Mouse (Mus musculus): ENCODE measurements at regions not wholly inside any gene's neighbourhood (a gene's known extent, or its start where the extent isn't known, plus 50 kb on each side); places are given as distances from the start of the nearest gene placed in this dataset.

GRCm38 (mm10) chr2:124718985-124719384, 348.9 kb upstream of the Slc24a5 start:
- H3K27ac ChIP-seq (replicated peaks): no peak overlapping the region
- no peak overlapping the region for H3K9ac ChIP-seq (replicated peaks)
- H3K4me2 ChIP-seq (replicated peaks): no peak overlapping the region
- no peaks in the 10 kb centered on the region for H3K27me3 ChIP-seq
- H3K4me3 ChIP-seq: no peak overlapping the region
- no peak for ATAC-seq (replicated peaks)
- no peaks in the 10 kb centered on the region for H3K36me3 ChIP-seq
- H3K9me3 ChIP-seq: no peaks in the 10 kb centered on the region
- WGBS: 87% methylated on average over 9 of the region's 9 CpGs
- peaks cover 15% of the 10 kb centered on the region for H3K4me1 ChIP-seq

- WGBS: 87% methylated on average over 14 of the region's 14 CpGs
- Histone ChIP-seq H3K36me3 (no peaks in the 10 kb centered on the region), H3K4me3 (no peak overlapping the region), H3K9me3 (no peaks in the 10 kb centered on the region), H3K4me2 (replicated peaks) (no peak overlapping the region), H3K9ac (replicated peaks) (no peak overlapping the region), H3K4me1 (peaks cover 17% of the 10 kb centered on the region), H3K27me3 (no peaks in the 10 kb centered on the region), H3K27ac (replicated peaks) (no peak overlapping the region)
- 0 out of 2 replicates have a peak, but pooled peaks have one; percentile 7 for ATAC-seq (replicated peaks)
Observed at GRCm38 (mm10) chr2:124719820-124720478, 348.0 kb upstream of the Slc24a5 start.

- no peak overlapping the region for H3K4me2 ChIP-seq (replicated peaks)
- 0 out of 2 replicates have a peak, but pooled peaks have one; percentile 32 for ATAC-seq (replicated peaks)
- no peak overlapping the region for H3K9ac ChIP-seq (replicated peaks)
- H3K4me1 ChIP-seq: peaks cover 20% of the 10 kb centered on the region
- WGBS: 30% methylated on average over 14 of the region's 14 CpGs
- H3K4me3 ChIP-seq: no peak overlapping the region
- H3K36me3 ChIP-seq: no peaks in the 10 kb centered on the region
- no peaks in the 10 kb centered on the region for H3K9me3 ChIP-seq
- H3K27me3 ChIP-seq: no peaks in the 10 kb centered on the region
- peak overlapping the region; percentile 20; the same call in 1 of the 2 replicates for H3K27ac ChIP-seq (replicated peaks)
Observed at GRCm38 (mm10) chr2:124720593-124721445, 347.1 kb upstream of the Slc24a5 start.

GRCm38 (mm10) chr2:124724171-124724570, 343.8 kb upstream of the Slc24a5 start:
- H3K9ac ChIP-seq (replicated peaks): no peak overlapping the region
- 61% methylated on average over 4 of the region's 4 CpGs for WGBS
- peaks cover 20% of the 10 kb centered on the region for H3K4me1 ChIP-seq
- H3K4me2 ChIP-seq (replicated peaks): no peak overlapping the region
- no peaks in the 10 kb centered on the region for H3K36me3 ChIP-seq
- no peak overlapping the region for H3K4me3 ChIP-seq
- no peaks in the 10 kb centered on the region for H3K9me3 ChIP-seq
- no peaks in the 10 kb centered on the region for H3K27me3 ChIP-seq
- ATAC-seq (replicated peaks): no peak
- H3K27ac ChIP-seq (replicated peaks): no peak overlapping the region

- Histone ChIP-seq H3K4me1 (peaks cover 20% of the 10 kb centered on the region), H3K4me3 (no peak overlapping the region), H3K27me3 (no peaks in the 10 kb centered on the region), H3K36me3 (no peaks in the 10 kb centered on the region), H3K9me3 (no peaks in the 10 kb centered on the region), H3K9ac (replicated peaks) (no peak overlapping the region), H3K4me2 (replicated peaks) (no peak overlapping the region), H3K27ac (replicated peaks) (no peak overlapping the region)
- ATAC-seq (replicated peaks): 0 out of 2 replicates have a peak, but pooled peaks have one; percentile 23
- WGBS: 61% methylated on average over 5 of the region's 5 CpGs
Observed at GRCm38 (mm10) chr2:124724827-124725480, 343.0 kb upstream of the Slc24a5 start.

GRCm38 (mm10) chr2:124727979-124728378, 339.9 kb upstream of the Slc24a5 start:
- no peaks in the 10 kb centered on the region for H3K36me3 ChIP-seq
- H3K9me3 ChIP-seq: no peaks in the 10 kb centered on the region
- no peak overlapping the region for H3K27ac ChIP-seq (replicated peaks)
- H3K4me1 ChIP-seq: 0 out of 2 replicates have a peak, but pooled peaks cover 5% of the 10 kb centered on the region
- no peak overlapping the region for H3K4me3 ChIP-seq
- 83% methylated on average over 5 of the region's 5 CpGs for WGBS
- H3K9ac ChIP-seq (replicated peaks): no peak overlapping the region
- no peaks in the 10 kb centered on the region for H3K27me3 ChIP-seq
- H3K4me2 ChIP-seq (replicated peaks): no peak overlapping the region
- ATAC-seq (replicated peaks): no peak

GRCm38 (mm10) chr2:124732593-124732992, 335.3 kb upstream of the Slc24a5 start:
- Histone ChIP-seq H3K9me3 (no peaks in the 10 kb centered on the region), H3K27ac (replicated peaks) (no peak overlapping the region), H3K27me3 (no peaks in the 10 kb centered on the region), H3K4me2 (replicated peaks) (no peak overlapping the region), H3K4me3 (no peak overlapping the region), H3K4me1 (no peaks in the 10 kb centered on the region), H3K36me3 (no peaks in the 10 kb centered on the region), H3K9ac (replicated peaks) (no peak overlapping the region)
- 90% methylated on average over 2 of the region's 2 CpGs for WGBS
- ATAC-seq (replicated peaks): no peak

GRCm38 (mm10) chr2:124740848-124741247, 327.1 kb upstream of the Slc24a5 start:
- 0 out of 2 replicates have a peak, but pooled peaks cover 2% of the 10 kb centered on the region for H3K4me1 ChIP-seq
- H3K4me3 ChIP-seq: no peak overlapping the region
- H3K9me3 ChIP-seq: no peaks in the 10 kb centered on the region
- 60% methylated on average over 13 of the region's 13 CpGs for WGBS
- no peak overlapping the region for H3K27ac ChIP-seq (replicated peaks)
- H3K9ac ChIP-seq (replicated peaks): no peak overlapping the region
- H3K27me3 ChIP-seq: no peaks in the 10 kb centered on the region
- H3K36me3 ChIP-seq: no peaks in the 10 kb centered on the region
- no peak for ATAC-seq (replicated peaks)
- H3K4me2 ChIP-seq (replicated peaks): no peak overlapping the region

- H3K9me3 ChIP-seq: no peaks in the 10 kb centered on the region
- no peak overlapping the region for H3K4me2 ChIP-seq (replicated peaks)
- H3K9ac ChIP-seq (replicated peaks): no peak overlapping the region
- H3K4me3 ChIP-seq: no peak overlapping the region
- WGBS: 72% methylated on average over 2 of the region's 2 CpGs
- ATAC-seq (replicated peaks): no peak
- no peaks in the 10 kb centered on the region for H3K36me3 ChIP-seq
- peaks cover 8% of the 10 kb centered on the region; the same call in 1 of the 2 replicates for H3K4me1 ChIP-seq
- no peaks in the 10 kb centered on the region for H3K27me3 ChIP-seq
- H3K27ac ChIP-seq (replicated peaks): no peak overlapping the region
Observed at GRCm38 (mm10) chr2:124742964-124743363, 325.0 kb upstream of the Slc24a5 start.

- Histone ChIP-seq H3K4me3 (no peak overlapping the region), H3K27me3 (no peaks in the 10 kb centered on the region), H3K27ac (replicated peaks) (no peak overlapping the region), H3K4me2 (replicated peaks) (no peak overlapping the region), H3K9me3 (no peaks in the 10 kb centered on the region), H3K4me1 (peaks cover 8% of the 10 kb centered on the region; the same call in 1 of the 2 replicates), H3K9ac (replicated peaks) (no peak overlapping the region), H3K36me3 (no peaks in the 10 kb centered on the region)
- no peak for ATAC-seq (replicated peaks)
- 90% methylated on average over 2 of the region's 2 CpGs for WGBS
Observed at GRCm38 (mm10) chr2:124745045-124745444, 322.9 kb upstream of the Slc24a5 start.

- Histone ChIP-seq H3K4me1 (peaks cover 5% of the 10 kb centered on the region; the same call in 1 of the 2 replicates), H3K36me3 (no peaks in the 10 kb centered on the region), H3K27ac (replicated peaks) (no peak overlapping the region), H3K9me3 (no peaks in the 10 kb centered on the region), H3K9ac (replicated peaks) (no peak overlapping the region), H3K4me3 (no peak overlapping the region), H3K4me2 (replicated peaks) (no peak overlapping the region), H3K27me3 (no peaks in the 10 kb centered on the region)
- 78% methylated on average over 1 of the region's 1 CpGs for WGBS
- no peak for ATAC-seq (replicated peaks)
Observed at GRCm38 (mm10) chr2:124747119-124747518, 320.8 kb upstream of the Slc24a5 start.

- Histone ChIP-seq H3K9ac (replicated peaks) (no peak overlapping the region), H3K36me3 (no peaks in the 10 kb centered on the region), H3K27ac (replicated peaks) (no peak overlapping the region), H3K9me3 (no peaks in the 10 kb centered on the region), H3K27me3 (no peaks in the 10 kb centered on the region), H3K4me2 (replicated peaks) (no peak overlapping the region), H3K4me1 (peaks cover 5% of the 10 kb centered on the region; the same call in 1 of the 2 replicates), H3K4me3 (no peak overlapping the region)
- ATAC-seq (replicated peaks): peak; percentile 90
- 19% methylated on average over 4 of the region's 4 CpGs for WGBS
Observed at GRCm38 (mm10) chr2:124747627-124748026, 320.3 kb upstream of the Slc24a5 start.

All from forebrain, embryonic 15.5 days (tissue).